Mouse (Mus musculus) forebrain, embryonic 12.5 days (tissue): ENCODE results near the gene 1500009C09Rik. TPM values are rescaled to one million over a fixed set of nuclear protein-coding genes. Genes with fewer than 3 reads are reported as not detected.

Experiments used
- ATAC-seq: fragments of 200-750 bp; cut with Nextera tagmentation; 2 replicates; pipeline ENCODE4 v1.8.0; 2017; ENCODE audit warnings: moderate TSS enrichment; ENCODE audit not compliant: low FRiP score
- H3K27ac ChIP-seq: fragments of 300-500 bp; sonication (generic); 2 replicates; pipeline ENCODE4 v1.5.1; 2016; ENCODE audit warnings: mild to moderate bottlenecking
- H3K27me3 ChIP-seq: fragments of 300-500 bp; sonication (generic); 2 replicates; pipeline ENCODE4 v1.6.1; 2016; ENCODE audit warnings: mild to moderate bottlenecking
- H3K36me3 ChIP-seq: fragments of 300-500 bp; sonication (generic); replicated peaks from 2 replicates; pipeline ENCODE4 v1.6.1; 2016; ENCODE audit warnings: mild to moderate bottlenecking
- H3K4me1 ChIP-seq: fragments of 300-500 bp; sonication (generic); 2 replicates; pipeline ENCODE4 v1.6.1; 2016
- H3K4me2 ChIP-seq: fragments of 300-500 bp; sonication (generic); 2 replicates; pipeline ENCODE4 v1.6.1; 2016; ENCODE audit warnings: mild to moderate bottlenecking, moderate library complexity
- H3K4me3 ChIP-seq: fragments of 300-500 bp; sonication (generic); replicated peaks from 2 replicates; pipeline ENCODE4 v1.5.1; 2016; ENCODE audit warnings: mild to moderate bottlenecking
- H3K9ac ChIP-seq: fragments of 300-500 bp; sonication (generic); 2 replicates; pipeline ENCODE4 v1.6.1; 2016; ENCODE audit warnings: mild to moderate bottlenecking
- H3K9me3 ChIP-seq: fragments of 300-500 bp; sonication (generic); 2 replicates; pipeline ENCODE4 v1.6.1; 2016
- WGBS: fragments of 180-500 bp; shearing (Covaris S2); methylation state at CpG from one replicate; pipeline ENCODE4 v1.1.7; 2016; 5-methylcytosine and 5-hydroxymethylcytosine counted together
- polyA plus RNA-seq: library from polyadenylated mRNA; unstranded; fragments of >200 nt; fragmentation: Nextera tagmentation; extraction: Ambion mirVana; gene quantifications from 2 replicates; pipeline ENCODE4 v1.2.1, GENCODE M21; 2016

Gene 1500009C09Rik
- polyA plus RNA-seq, 1 experiment from 2014 or later = 4.7 TPM

GRCm38 (mm10) chr15:82271201-82271600 is 19.0 kb downstream of the 1500009C09Rik start:
- WGBS = under 1% methylated on average over 5 of the region's 5 CpGs
- peak overlapping the region; percentile 54; the same call in 1 of the 2 replicates for H3K27ac ChIP-seq
- H3K9ac ChIP-seq = no peak overlapping the region
- no peak overlapping the region for H3K4me2 ChIP-seq
- H3K36me3 ChIP-seq = no peaks in the 10 kb centered on the region
- H3K4me3 ChIP-seq = no peak overlapping the region
- H3K4me1 ChIP-seq = peaks cover 48% of the 10 kb centered on the region
- no peaks in the 10 kb centered on the region for H3K9me3 ChIP-seq
- ATAC-seq = peak; percentile 14; the same call in 1 of the 2 replicates
- H3K27me3 ChIP-seq = peaks cover 30% of the 10 kb centered on the region

GRCm38 (mm10) chr15:82272295-82272694 is 20.1 kb downstream of the 1500009C09Rik start:
- no peak overlapping the region for H3K9ac ChIP-seq
- H3K4me1 ChIP-seq = peaks cover 59% of the 10 kb centered on the region
- H3K27me3 ChIP-seq = peaks cover 30% of the 10 kb centered on the region
- ATAC-seq = no peak
- 91% methylated on average over 6 of the region's 6 CpGs for WGBS
- no peak overlapping the region for H3K4me3 ChIP-seq
- no peak overlapping the region for H3K27ac ChIP-seq
- H3K36me3 ChIP-seq = peaks cover 3% of the 10 kb centered on the region; the same call in 1 of the 2 replicates
- no peak overlapping the region for H3K4me2 ChIP-seq
- no peaks in the 10 kb centered on the region for H3K9me3 ChIP-seq

- peaks cover 53% of the 10 kb centered on the region for H3K4me1 ChIP-seq
- peak within 1 kb of the TSS; percentile 95 for H3K27ac ChIP-seq
- peak within 1 kb of the TSS; percentile 91 for H3K9ac ChIP-seq
- H3K36me3 ChIP-seq = peaks cover 23% of the 10 kb centered on the region
- WGBS = 24% methylated on average over 6 of the region's 6 CpGs
- no peaks in the 10 kb centered on the region for H3K9me3 ChIP-seq
- peak within 1 kb of the TSS; percentile 80 for H3K4me3 ChIP-seq
- no peak; the same call in 1 of the 2 replicates for ATAC-seq
- peak within 1 kb of the TSS; percentile 75 for H3K4me2 ChIP-seq
- peaks cover 30% of the 10 kb centered on the region for H3K27me3 ChIP-seq
Observed at GRCm38 (mm10) chr15:82274593-82274926, 22.4 kb downstream of the 1500009C09Rik start, which contains the start of gene Sept3. TSS of gene Sept3 (plus strand) at chr15:82274893.

- ATAC-seq = peak; percentile 77
- Histone ChIP-seq H3K27me3 (peaks cover 30% of the 10 kb centered on the region), H3K4me3 (peak overlapping the region; percentile 80), H3K36me3 (peaks cover 30% of the 10 kb centered on the region), H3K4me2 (peak overlapping the region; percentile 75), H3K9ac (peak overlapping the region; percentile 91), H3K9me3 (no peaks in the 10 kb centered on the region), H3K27ac (peak overlapping the region; percentile 95), H3K4me1 (peaks cover 53% of the 10 kb centered on the region)
- WGBS = under 1% methylated on average over 79 of the region's 86 CpGs
Observed at GRCm38 (mm10) chr15:82274927-82275901, 23.0 kb downstream of the 1500009C09Rik start.

- Histone ChIP-seq H3K4me3 (0 out of 2 replicates have a peak overlapping the region, but pooled peaks have one; percentile 4), H3K27ac (no peak overlapping the region), H3K27me3 (peaks cover 17% of the 10 kb centered on the region), H3K9me3 (no peaks in the 10 kb centered on the region), H3K9ac (0 out of 2 replicates have a peak overlapping the region, but pooled peaks have one; percentile 1), H3K4me2 (peak overlapping the region; percentile 75), H3K4me1 (peaks cover 38% of the 10 kb centered on the region), H3K36me3 (peaks cover 51% of the 10 kb centered on the region)
- WGBS = 80% methylated on average over 5 of the region's 5 CpGs
- no peak for ATAC-seq
Observed at GRCm38 (mm10) chr15:82277591-82277990, 25.4 kb downstream of the 1500009C09Rik start.

GRCm38 (mm10) chr15:82280638-82281037 is 28.4 kb downstream of the 1500009C09Rik start:
- H3K9me3 ChIP-seq = no peaks in the 10 kb centered on the region
- H3K4me2 ChIP-seq = no peak overlapping the region
- peaks cover 81% of the 10 kb centered on the region for H3K36me3 ChIP-seq
- H3K27ac ChIP-seq = no peak overlapping the region
- no peaks in the 10 kb centered on the region for H3K27me3 ChIP-seq
- H3K4me3 ChIP-seq = no peak overlapping the region
- no peak overlapping the region for H3K9ac ChIP-seq
- WGBS = 83% methylated on average over 4 of the region's 4 CpGs
- ATAC-seq = no peak
- H3K4me1 ChIP-seq = peaks cover 26% of the 10 kb centered on the region

- no peak overlapping the region for H3K4me2 ChIP-seq
- peaks cover 96% of the 10 kb centered on the region for H3K36me3 ChIP-seq
- no peak overlapping the region for H3K9ac ChIP-seq
- H3K27ac ChIP-seq = no peak overlapping the region
- no peaks in the 10 kb centered on the region for H3K9me3 ChIP-seq
- no peaks in the 10 kb centered on the region for H3K27me3 ChIP-seq
- no peak for ATAC-seq
- 76% methylated on average over 12 of the region's 12 CpGs for WGBS
- no peaks in the 10 kb centered on the region for H3K4me1 ChIP-seq
- H3K4me3 ChIP-seq = no peak overlapping the region
Observed at GRCm38 (mm10) chr15:82286157-82286556, 34.0 kb downstream of the 1500009C09Rik start.

- Histone ChIP-seq H3K4me2 (no peak overlapping the region), H3K4me3 (no peak overlapping the region), H3K9me3 (no peaks in the 10 kb centered on the region), H3K9ac (no peak overlapping the region), H3K4me1 (peaks cover 19% of the 10 kb centered on the region), H3K27ac (no peak overlapping the region), H3K27me3 (no peaks in the 10 kb centered on the region), H3K36me3 (peaks cover 70% of the 10 kb centered on the region)
- WGBS = 95% methylated on average over 7 of the region's 7 CpGs
- no peak for ATAC-seq
Observed at GRCm38 (mm10) chr15:82290252-82290651, 38.1 kb downstream of the 1500009C09Rik start.

GRCm38 (mm10) chr15:82292851-82293250 is 40.7 kb downstream of the 1500009C09Rik start:
- Histone ChIP-seq H3K4me3 (no peak overlapping the region), H3K27me3 (no peaks in the 10 kb centered on the region), H3K36me3 (peaks cover 44% of the 10 kb centered on the region), H3K9ac (no peak overlapping the region), H3K9me3 (no peaks in the 10 kb centered on the region), H3K27ac (peak overlapping the region; percentile 57), H3K4me1 (peaks cover 19% of the 10 kb centered on the region), H3K4me2 (0 out of 2 replicates have a peak overlapping the region, but pooled peaks have one; percentile 31)
- peak; percentile 59 for ATAC-seq
- 33% methylated on average over 5 of the region's 5 CpGs for WGBS

- H3K9ac ChIP-seq = no peak overlapping the region
- no peaks in the 10 kb centered on the region for H3K9me3 ChIP-seq
- peak overlapping the region; percentile 31 for H3K4me2 ChIP-seq
- H3K27ac ChIP-seq = peak overlapping the region; percentile 57
- ATAC-seq = peak; percentile 78
- 12% methylated on average over 7 of the region's 7 CpGs for WGBS
- H3K4me3 ChIP-seq = 0 out of 2 replicates have a peak overlapping the region, but pooled peaks have one; percentile 3
- H3K36me3 ChIP-seq = peaks cover 40% of the 10 kb centered on the region
- peaks cover 19% of the 10 kb centered on the region for H3K4me1 ChIP-seq
- no peaks in the 10 kb centered on the region for H3K27me3 ChIP-seq
Observed at GRCm38 (mm10) chr15:82293271-82293711, 41.1 kb downstream of the 1500009C09Rik start.

- ATAC-seq = peak; percentile 27; the same call in 1 of the 2 replicates
- H3K9ac ChIP-seq = no peak overlapping the region
- no peak overlapping the region; the same call in 1 of the 2 replicates for H3K27ac ChIP-seq
- no peak overlapping the region for H3K4me2 ChIP-seq
- no peak overlapping the region for H3K4me3 ChIP-seq
- peaks cover 4% of the 10 kb centered on the region; the same call in 1 of the 2 replicates for H3K27me3 ChIP-seq
- peaks cover 19% of the 10 kb centered on the region for H3K4me1 ChIP-seq
- peaks cover 32% of the 10 kb centered on the region for H3K36me3 ChIP-seq
- WGBS = 50% methylated on average over 8 of the region's 8 CpGs
- no peaks in the 10 kb centered on the region for H3K9me3 ChIP-seq
Observed at GRCm38 (mm10) chr15:82294059-82294458, 41.9 kb downstream of the 1500009C09Rik start.
